ENCODE assay signal across 9 mouse cellular contexts in genomic region chr6:124925941-124926340, GRCm38 (mm10). TPM values are rescaled to one million over a fixed set of nuclear protein-coding genes. Genes with fewer than 3 reads are reported as not detected.
DNase-seq lines count a peak whose midpoint lies in the region; ATAC-seq and TF ChIP-seq lines count a peak whose summit lies in the region.
"Had no signal": no experiment of that assay in that cellular context is flagged by ENCODE, and none has a peak within 500 bp of the region (broad histone marks: within the 10 kb centered on the region; RNA-seq: fewer than 3 reads in every experiment).

No protein-coding gene starts in this region.

- H3K4me3 ChIP-seq in heart, embryonic 15.5 days = peak overlapping the region; percentile 24
- H3K4me3 ChIP-seq in stomach, embryonic 14.5 days (ENCODE audit: low read depth, low read length) = peak overlapping the region; percentile 13; the same call in 1 of the 2 replicates
- no peak overlapping the region for H3K4me3 ChIP-seq in left cerebral cortex, adult 2 months

- H3K9ac ChIP-seq in heart, embryonic 15.5 days = peak overlapping the region; percentile 28; the same call in 1 of the 2 replicates
- 0 out of 2 replicates have a peak overlapping the region, but pooled peaks have one; percentile 15 for H3K9ac ChIP-seq in stomach, embryonic 14.5 days (replicated peaks; ENCODE audit: low read depth, low read length)

- DNase-seq in heart, adult 18-20 months = peak; percentile 67 to 71
- no peak for DNase-seq in heart, adult 8-10 months (ENCODE audit: low spot score)
- DNase-seq in liver = peak; percentile 22
- DNase-seq in left cerebral cortex, adult 2 months (ENCODE audit: extremely low spot score in 1 of 2, low spot score in 2 of 2) = no peak
- DNase-seq in layer of hippocampus, adult 9-11 months = no peak

- H3K9me3 ChIP-seq in heart, embryonic 15.5 days (replicated peaks) = no peaks in the 10 kb centered on the region
- H3K9me3 ChIP-seq in stomach, embryonic 14.5 days (ENCODE audit: control insufficient read depth, low read depth, low read length) = no peaks in the 10 kb centered on the region

- peaks cover 24% of the 10 kb centered on the region for H3K4me1 ChIP-seq in heart, embryonic 15.5 days (replicated peaks)
- H3K4me1 ChIP-seq in stomach, embryonic 14.5 days (ENCODE audit: control insufficient read depth, insufficient read depth, low read length) = peaks cover 21% of the 10 kb centered on the region

- no peaks in the 10 kb centered on the region for H3K36me3 ChIP-seq in heart, embryonic 15.5 days
- H3K36me3 ChIP-seq in stomach, embryonic 14.5 days (ENCODE audit: control insufficient read depth, insufficient read depth, low read length) = no peaks in the 10 kb centered on the region

- H3K27me3 ChIP-seq in heart, embryonic 15.5 days = no peaks in the 10 kb centered on the region
- H3K27me3 ChIP-seq in stomach, embryonic 14.5 days (ENCODE audit: control insufficient read depth, insufficient read depth, low read length) = no peaks in the 10 kb centered on the region

- peak overlapping the region; percentile 93 for H3K27ac ChIP-seq in heart, embryonic 15.5 days
- H3K27ac ChIP-seq in stomach, embryonic 14.5 days (ENCODE audit: low read length) = peak overlapping the region; percentile 93
- no peak overlapping the region for H3K27ac ChIP-seq in left cerebral cortex, adult 2 months
- H3K27ac ChIP-seq: macrophage had no signal

- 14% methylated on average over 5 of the region's 5 CpGs for WGBS in heart, embryonic 15.5 days
- WGBS in stomach, embryonic 14.5 days = 23% methylated on average over 5 of the region's 5 CpGs

- intact Hi-C loops in left cerebral cortex, adult 2 months (cut with DNase I) = no loop called here

- TF ChIP-seq CTCF in left cerebral cortex, adult 2 months (IDR thresholded peaks at IDR 0.05) = no peak

- peak; percentile 62 for ATAC-seq in heart, embryonic 15.5 days (replicated peaks; ENCODE audit: insufficient number of reproducible peaks, insufficient read depth, low FRiP score, low read depth)
- peak; percentile 64 for ATAC-seq in stomach, embryonic 14.5 days (ENCODE audit: insufficient number of reproducible peaks, insufficient read depth, low FRiP score, low read depth)
- ATAC-seq in megakaryocyte progenitor cell, adult 5-6 weeks (replicated peaks; ENCODE audit: poor library complexity) = no peak

- peak overlapping the region; percentile 46 for H3K4me2 ChIP-seq in heart, embryonic 15.5 days
- peak overlapping the region; percentile 39 for H3K4me2 ChIP-seq in stomach, embryonic 14.5 days (replicated peaks; ENCODE audit: low read depth, low read length)

RNA-seq across cellular contexts. Expression of gene Mlf2, which starts 5.2 kb away (rescaled TPM):
- 100 to 1,000 TPM; 185 to 191 TPM for total RNA-seq in heart, adult 18-20 months (2021)
- total RNA-seq in heart, adult 8-10 months (2022) = 100 to 1,000 TPM; 177 to 202 (median 195) TPM
- polyA plus RNA-seq in heart, embryonic 15.5 days (2015; fragmentation: Nextera tagmentation; extraction: Ambion mirVana) = 358 and 371 TPM in 2 replicates
- polyA plus RNA-seq in stomach, embryonic 14.5 days (2014; fragmentation: Nextera tagmentation; extraction: Ambion mirVana) = 341 and 354 TPM in 2 replicates
- 71.3 and 82.7 TPM in 2 replicates for total RNA-seq in megakaryocyte progenitor cell, adult 5-6 weeks (2015)
- total RNA-seq in megakaryocyte progenitor cell, adult 5-6 weeks (2017) = 57.0 and 58.8 TPM in 2 replicates
- 100 to 1,000 TPM; 617 to 624 TPM for total RNA-seq in left cerebral cortex, adult 2 months (2021)

RNA-seq across cellular contexts. Expression of gene Ptms, which starts 6.0 kb away (rescaled TPM):
- total RNA-seq in heart, adult 18-20 months (2021) = 100 to 1,000 TPM; 135 to 139 TPM
- total RNA-seq in heart, adult 8-10 months (2022) = 100 to 1,000 TPM; 116 to 160 (median 152) TPM
- 255 and 294 TPM in 2 replicates for polyA plus RNA-seq in heart, embryonic 15.5 days (2015; fragmentation: Nextera tagmentation; extraction: Ambion mirVana)
- 320 TPM in 2 replicates for polyA plus RNA-seq in stomach, embryonic 14.5 days (2014; fragmentation: Nextera tagmentation; extraction: Ambion mirVana)
- 15.9 and 18.8 TPM in 2 replicates for total RNA-seq in megakaryocyte progenitor cell, adult 5-6 weeks (2015)
- 14.0 and 26.1 TPM in 2 replicates for total RNA-seq in megakaryocyte progenitor cell, adult 5-6 weeks (2017)
- total RNA-seq in left cerebral cortex, adult 2 months (2021) = 100 to 1,000 TPM; 845 to 926 TPM

RNA-seq across cellular contexts. Expression of gene Lag3, which starts 14.4 kb away (rescaled TPM):
- under 1 TPM; 0.23 to 0.35 TPM for total RNA-seq in heart, adult 18-20 months (2021)
- under 1 TPM in 2 of 4 experiments, not detected in 2; 0.24 to 0.75 TPM for total RNA-seq in heart, adult 8-10 months (2022)
- polyA plus RNA-seq in heart, embryonic 15.5 days (2015; fragmentation: Nextera tagmentation; extraction: Ambion mirVana) = 1.2 and 1.7 TPM in 2 replicates
- polyA plus RNA-seq in stomach, embryonic 14.5 days (2014; fragmentation: Nextera tagmentation; extraction: Ambion mirVana) = 1.3 and 1.5 TPM in 2 replicates
- total RNA-seq in megakaryocyte progenitor cell, adult 5-6 weeks (2015) = 0.81 and 1.3 TPM in 2 replicates
- 0.08 and 1.0 TPM in 2 replicates for total RNA-seq in megakaryocyte progenitor cell, adult 5-6 weeks (2017)
- 1 to 10 TPM; 2.1 to 3.1 TPM for total RNA-seq in left cerebral cortex, adult 2 months (2021)

RNA-seq across cellular contexts. Expression of gene Cd4, which starts 37.9 kb away (rescaled TPM):
- total RNA-seq in heart, adult 18-20 months (2021) = 1 to 10 TPM in 1 of 2 experiments, under 1 TPM in 1; 0.50 to 3.7 TPM
- total RNA-seq in heart, adult 8-10 months (2022) = under 1 TPM; 0.19 to 0.54 (median 0.25) TPM
- 0.05 and 0.68 TPM in 2 replicates for polyA plus RNA-seq in heart, embryonic 15.5 days (2015; fragmentation: Nextera tagmentation; extraction: Ambion mirVana)
- 0.28 and 0.43 TPM in 2 replicates for polyA plus RNA-seq in stomach, embryonic 14.5 days (2014; fragmentation: Nextera tagmentation; extraction: Ambion mirVana)
- total RNA-seq in megakaryocyte progenitor cell, adult 5-6 weeks (2015) = 0.42 and 1.0 TPM in 2 replicates
- 0.08 and 1.0 TPM in 2 replicates for total RNA-seq in megakaryocyte progenitor cell, adult 5-6 weeks (2017)
- total RNA-seq in left cerebral cortex, adult 2 months (2021) = 1 to 10 TPM; 2.0 to 4.6 TPM

RNA-seq across cellular contexts. Expression of gene Cops7a, which starts 39.4 kb away (rescaled TPM):
- 100 to 1,000 TPM in 1 of 2 experiments, 10 to 100 TPM in 1; 94.3 to 102 TPM for total RNA-seq in heart, adult 18-20 months (2021)
- 100 to 1,000 TPM in 2 of 4 experiments, 10 to 100 TPM in 2; 98.1 to 109 (median 103) TPM for total RNA-seq in heart, adult 8-10 months (2022)
- 129 and 139 TPM in 2 replicates for polyA plus RNA-seq in heart, embryonic 15.5 days (2015; fragmentation: Nextera tagmentation; extraction: Ambion mirVana)
- 139 and 141 TPM in 2 replicates for polyA plus RNA-seq in stomach, embryonic 14.5 days (2014; fragmentation: Nextera tagmentation; extraction: Ambion mirVana)
- 86.3 and 90.2 TPM in 2 replicates for total RNA-seq in megakaryocyte progenitor cell, adult 5-6 weeks (2015)
- total RNA-seq in megakaryocyte progenitor cell, adult 5-6 weeks (2017) = 56.1 and 61.8 TPM in 2 replicates
- 100 to 1,000 TPM; 148 to 156 TPM for total RNA-seq in left cerebral cortex, adult 2 months (2021)

Comparison
In these comparisons a context has a peak if more than half of its experiments do, and no peak if none do; other contexts are left out.
1. DNase-seq: peak in heart, adult 18-20 months (2 of 2) and liver (single experiment); none in heart, adult 8-10 months (single experiment), left cerebral cortex, adult 2 months (0 of 2) and layer of hippocampus, adult 9-11 months (single experiment).
2. RNA of gene Ptms, which starts 6.0 kb away (total RNA-seq): 845 to 926 TPM in left cerebral cortex, adult 2 months, 116 to 160 TPM in heart, adult 8-10 months and 135 to 139 TPM in heart, adult 18-20 months; 14.0 to 26.1 TPM in megakaryocyte progenitor cell, adult 5-6 weeks; every median in the first group is over 4 times any median in the second.